Mouse (Mus musculus): ENCODE measurements around the gene Rusc2.
A peak's percentile ranks its signal among the peaks of the same experiment; 100 is the strongest.

Gene Rusc2

DNA sequence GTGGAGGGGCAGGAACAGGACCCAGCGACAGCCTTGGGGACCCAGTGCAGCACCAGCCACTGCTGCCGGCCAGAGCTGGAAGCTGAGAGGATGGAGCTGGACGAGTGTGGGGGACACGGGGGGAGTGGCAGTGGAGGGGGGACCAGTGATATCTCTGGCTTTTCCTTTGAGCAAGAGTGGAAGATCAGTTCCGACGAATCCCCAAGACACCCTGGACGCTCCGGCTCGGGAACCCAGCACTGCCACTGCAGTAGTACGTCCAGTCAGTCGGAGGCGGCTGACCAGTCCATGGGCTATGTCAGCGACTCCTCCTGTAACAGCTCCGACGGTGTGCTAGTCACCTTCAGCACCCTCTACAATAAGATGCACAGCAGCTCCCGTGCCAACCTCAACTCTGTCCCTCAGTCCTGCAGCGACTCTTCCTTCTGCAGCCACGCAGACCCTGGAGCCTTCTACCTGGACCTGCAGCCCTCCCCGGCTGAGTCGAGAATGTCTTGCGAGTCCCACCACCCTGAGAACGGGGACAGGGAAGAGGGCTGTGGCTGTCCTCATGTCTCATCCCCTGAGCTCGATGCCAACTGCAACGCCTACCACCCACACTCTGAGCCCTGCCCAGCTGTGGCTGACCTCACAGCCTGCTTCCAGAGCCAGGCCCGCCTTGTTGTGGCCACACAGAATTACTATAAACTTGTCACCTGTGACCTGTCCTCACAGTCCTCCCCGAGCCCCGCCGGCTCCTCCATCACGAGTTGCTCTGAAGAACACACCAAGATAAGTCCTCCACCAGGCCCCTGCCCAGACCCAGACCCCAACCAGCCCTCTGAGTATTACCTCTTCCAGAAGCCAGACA is 33.7 kb downstream of the Rusc2 start:
- no peak for DNase-seq (ENCODE audit: low read depth, low spot score)

- no peak for DNase-seq (ENCODE audit: low read depth, low spot score)
These were observed 34.3 kb downstream of the Rusc2 start for GRCm38 (mm10) chr4:43416071-43416490.

GRCm38 (mm10) chr4:43417269-43418062 is 35.7 kb downstream of the Rusc2 start:
- no peak for DNase-seq (ENCODE audit: low read depth, low spot score)

DNA sequence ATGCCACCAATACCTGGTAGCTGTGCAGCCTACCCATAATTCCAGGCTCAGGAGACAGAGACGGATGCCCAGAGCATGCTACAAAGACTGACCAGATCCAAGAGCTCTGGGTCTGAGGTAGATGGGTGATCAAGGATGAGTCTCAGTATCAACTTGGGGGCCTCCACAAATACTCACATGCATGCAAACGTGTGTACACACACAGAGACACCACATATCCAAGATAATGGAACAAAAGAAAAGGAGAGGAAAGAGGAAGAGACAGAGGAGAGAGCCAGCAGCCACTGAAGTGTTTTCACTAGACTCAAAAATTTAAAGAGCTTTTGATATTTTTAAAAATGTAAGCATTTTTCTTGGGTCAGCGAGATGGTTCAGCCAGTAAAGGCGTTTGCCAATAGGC is 36.7 kb downstream of the Rusc2 start:
- DNase-seq (ENCODE audit: low read depth, low spot score) = no peak

- DNase-seq (ENCODE audit: low read depth, low spot score) = no peak
These were observed 37.3 kb downstream of the Rusc2 start for GRCm38 (mm10) chr4:43418973-43419656.

- no peak for DNase-seq (ENCODE audit: low read depth, low spot score)
These were observed 38.1 kb downstream of the Rusc2 start for GRCm38 (mm10) chr4:43419801-43420281.

DNA sequence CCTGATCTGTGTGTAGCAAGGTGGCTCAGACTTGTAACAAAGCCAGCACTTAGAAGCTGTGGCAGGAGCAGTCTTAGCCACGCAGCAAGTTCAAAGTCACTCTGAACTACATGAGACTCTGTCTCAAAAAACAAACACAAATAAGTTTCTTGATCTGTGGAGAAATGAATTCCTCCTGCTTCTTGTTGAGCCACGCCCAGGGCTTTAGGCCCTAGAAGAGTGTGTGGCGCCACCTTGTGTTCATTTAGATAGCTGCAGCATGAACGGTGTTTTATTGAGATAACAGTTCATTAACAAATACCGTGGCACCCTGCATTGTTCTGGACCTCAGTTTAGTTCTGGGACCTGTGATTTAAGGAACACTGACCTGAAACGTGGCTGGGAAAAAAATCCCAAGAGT is 38.5 kb downstream of the Rusc2 start:
- peak; percentile 51 for DNase-seq (ENCODE audit: low read depth, low spot score)

GRCm38 (mm10) chr4:43421632-43422240 is 40.0 kb downstream of the Rusc2 start:
- DNase-seq (ENCODE audit: low read depth, low spot score) = no peak

DNA sequence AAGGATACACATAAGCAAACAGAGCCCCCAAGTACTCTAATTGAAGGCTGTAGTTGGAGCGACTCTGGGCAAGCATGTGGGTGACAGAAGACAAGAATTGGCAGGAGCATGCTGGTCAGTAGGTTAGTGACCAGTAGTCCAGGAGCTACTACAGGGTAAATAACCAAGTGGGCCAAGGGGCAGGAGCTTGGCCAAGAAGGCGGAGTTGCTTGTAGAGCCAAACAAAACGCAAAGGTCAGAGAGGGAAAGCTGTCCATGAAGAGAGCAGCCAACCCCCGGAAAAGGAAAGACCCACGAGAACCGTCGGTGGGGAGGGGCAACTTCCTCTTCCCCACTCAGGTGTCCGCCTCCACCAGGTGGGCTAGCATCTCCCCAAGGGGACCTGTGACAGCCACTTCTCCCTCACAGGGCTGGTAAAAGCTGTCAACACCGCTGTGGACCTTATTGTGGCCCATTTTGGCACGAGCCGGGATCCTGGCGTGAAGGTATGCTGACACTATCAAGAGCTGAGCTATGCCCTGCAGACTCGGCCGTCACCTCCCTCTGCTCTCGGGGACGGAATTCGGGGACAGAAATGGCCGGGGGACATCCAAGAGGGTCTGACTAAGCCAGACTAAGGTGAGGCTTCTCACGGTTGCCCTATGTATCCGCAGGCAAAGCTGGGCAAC is 41.6 kb downstream of the Rusc2 start:
- DNase-seq (ENCODE audit: low read depth, low spot score) = no peak

DNA sequence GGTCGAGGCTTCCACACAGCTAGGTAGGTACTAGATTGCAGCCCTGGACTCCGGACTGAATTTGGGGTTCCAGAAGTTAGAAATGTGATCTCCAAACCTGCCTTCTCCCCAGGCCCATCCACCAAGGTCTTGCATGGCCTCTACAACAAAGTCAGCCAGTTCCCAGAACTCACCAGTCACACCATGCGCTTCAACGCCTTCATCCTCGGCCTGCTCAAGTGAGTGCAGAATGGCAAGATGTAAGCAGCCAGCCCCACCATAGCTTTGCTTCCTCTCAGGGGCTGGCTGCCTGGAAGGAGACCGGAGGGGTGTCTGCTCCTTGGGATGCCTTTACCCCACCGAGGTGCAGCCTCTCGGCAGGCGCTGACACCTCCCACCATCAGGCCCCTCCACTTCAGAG is 42.3 kb downstream of the Rusc2 start:
- no peak for DNase-seq (ENCODE audit: low read depth, low spot score)

- DNase-seq (ENCODE audit: low read depth, low spot score) = no peak
These were observed 43.4 kb downstream of the Rusc2 start for GRCm38 (mm10) chr4:43425197-43425596.

GRCm38 (mm10) chr4:43425648-43426380 is 44.0 kb downstream of the Rusc2 start:
- DNase-seq (ENCODE audit: low read depth, low spot score) = no peak

GRCm38 (mm10) chr4:43426487-43426886 is 44.7 kb downstream of the Rusc2 start:
- DNase-seq (ENCODE audit: low read depth, low spot score) = no peak

GRCm38 (mm10) chr4:43427501-43428179 is 45.9 kb downstream of the Rusc2 start:
- no peak for DNase-seq (ENCODE audit: low read depth, low spot score)

GRCm38 (mm10) chr4:43428180-43428861 is 46.5 kb downstream of the Rusc2 start:
- no peak for DNase-seq (ENCODE audit: low read depth, low spot score)

GRCm38 (mm10) chr4:43428946-43429345 is 47.2 kb downstream of the Rusc2 start, which contains the start of gene Fam166b:
Fam166b (minus strand) TSS chr4:43429134.
- DNase-seq (ENCODE audit: low read depth, low spot score) = no peak

DNA sequence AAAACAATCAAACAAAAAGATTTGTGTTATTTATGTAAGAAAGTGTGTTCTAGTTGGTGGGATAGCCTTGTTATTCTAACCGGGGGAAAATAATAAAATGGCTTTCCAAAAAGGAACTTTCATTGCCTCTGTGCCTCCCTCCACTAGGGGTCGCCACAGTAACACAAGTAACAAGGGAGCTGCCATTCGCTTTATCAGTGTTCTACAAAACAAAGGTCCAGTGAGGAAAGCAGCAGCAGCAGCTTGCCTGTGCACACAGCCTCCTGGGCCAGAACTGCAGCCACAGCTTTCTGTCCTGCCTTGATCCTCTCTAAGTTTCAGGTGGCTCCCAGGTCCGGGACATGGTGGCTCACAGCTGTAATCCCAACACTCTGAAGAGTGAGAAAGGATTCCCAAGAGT is 49.9 kb downstream of the Rusc2 start:
- DNase-seq (ENCODE audit: low read depth, low spot score) = peak; percentile 70

DNA sequence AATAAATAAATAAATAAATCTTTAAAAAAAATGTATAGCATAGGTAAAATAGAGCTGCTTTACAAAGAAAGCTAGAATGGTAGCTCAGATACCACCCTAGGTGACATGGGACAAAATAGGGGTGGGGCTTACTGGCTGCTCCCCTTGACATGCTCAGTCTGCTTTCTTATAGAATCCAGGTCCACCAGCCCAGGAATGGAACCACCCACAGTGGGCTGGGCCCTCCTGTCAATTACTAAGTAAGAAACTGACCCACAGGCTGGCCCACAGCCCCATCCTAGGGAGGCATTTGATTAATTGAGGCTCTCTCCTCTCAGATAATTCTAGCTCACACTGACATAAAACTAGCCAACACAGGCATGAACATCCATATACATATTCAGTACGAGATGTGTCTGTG is 51.1 kb downstream of the Rusc2 start:
- DNase-seq (ENCODE audit: low read depth, low spot score) = no peak

GRCm38 (mm10) chr4:43441639-43442038 is 59.9 kb downstream of the Rusc2 start, which contains the start of gene Tesk1:
Tesk1 (plus strand) TSS chr4:43441939.
- no peak for DNase-seq (ENCODE audit: low read depth, low spot score)

All from c-Kit-negative CD71-positive TER-119-positive erythroid progenitor cells, embryonic 14.5 days (primary cell).